Mouse (Mus musculus): Measurements from ENCODE around the gene Npepps. TPM values are rescaled to one million over a fixed set of nuclear protein-coding genes. Genes with fewer than 3 reads are reported as not detected.
A peak's percentile ranks its signal among the peaks of the same experiment; 100 is the strongest.
"Not testable (repeated sequence)": the region's sequence is repeated elsewhere in the genome, so short reads cannot be mapped to it uniquely, and the experiment has no call there.

Gene Npepps
- 10 to 100 TPM; 78.1 to 82.3 (median 79.1) TPM for total RNA-seq (2022)

DNA sequence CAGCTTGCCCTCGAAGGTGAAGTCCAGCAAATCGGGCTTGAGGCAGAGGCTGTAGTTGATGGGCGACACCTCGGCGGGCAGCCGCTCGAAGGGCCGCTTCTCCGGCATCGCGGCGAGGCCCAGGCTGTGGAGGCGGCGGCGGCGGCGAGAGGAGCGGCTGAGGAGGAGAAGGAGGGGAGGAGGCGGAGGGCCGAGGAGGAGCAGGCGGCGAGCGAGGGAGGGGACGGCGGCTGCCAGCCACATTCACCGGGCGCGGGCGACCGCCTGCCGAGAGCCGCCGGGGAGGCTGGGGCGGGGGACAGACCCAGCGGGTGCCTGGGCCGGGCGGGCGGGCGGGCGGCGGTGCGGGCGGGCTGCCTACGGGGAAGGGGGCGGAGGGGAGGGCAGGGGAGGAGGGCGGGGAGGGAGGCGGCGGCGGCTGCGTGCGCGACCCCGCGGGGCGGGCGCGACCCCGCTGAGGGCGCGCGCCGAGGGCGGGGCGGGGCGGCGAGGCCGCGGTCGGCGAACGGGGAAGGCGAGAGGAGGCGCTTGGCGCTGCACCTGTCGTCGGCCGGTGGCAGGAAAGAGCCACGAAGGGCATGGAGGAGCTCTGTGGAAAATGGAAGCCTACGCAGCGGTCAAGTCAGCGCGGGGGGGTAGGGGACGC is at the start of gene Npepps:
Gene Npepps (minus strand): TSS at position 423 of the 646 bp plus-strand sequence.
- DNase-seq (ENCODE audit: low spot score) = peak; percentile 48

DNA sequence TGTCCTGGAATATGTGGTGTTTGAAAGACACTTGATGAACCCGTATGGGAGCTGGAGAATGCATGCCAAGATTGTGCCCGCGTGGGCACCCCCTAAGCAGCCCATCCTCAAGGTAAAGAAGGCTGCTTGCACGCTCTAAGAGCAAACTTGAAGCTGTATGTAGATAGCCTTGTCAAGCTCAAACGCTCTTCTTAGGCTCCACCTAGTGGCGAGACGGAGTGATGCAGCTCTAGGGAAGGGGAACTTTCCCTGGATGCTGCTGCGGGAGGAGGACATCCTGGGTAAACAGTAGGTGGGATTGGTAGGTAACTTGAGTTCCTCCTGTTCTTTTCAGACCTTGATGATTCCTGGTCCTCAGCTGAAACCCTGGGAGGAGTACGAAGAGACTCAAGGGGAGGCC is 47.7 kb upstream of the Npepps start:
- peak; percentile 60 for DNase-seq (ENCODE audit: low spot score)

GRCm38 (mm10) chr11:97325224-97325623 is 44.8 kb upstream of the Npepps start:
- no peak for DNase-seq (ENCODE audit: low spot score)

- DNase-seq (ENCODE audit: low spot score) = not testable (repeated sequence)
Measured at GRCm38 (mm10) chr11:97321894-97322600, 41.6 kb upstream of the Npepps start.

GRCm38 (mm10) chr11:97321197-97321596 is 40.8 kb upstream of the Npepps start:
- DNase-seq (ENCODE audit: low spot score) = no peak

DNA sequence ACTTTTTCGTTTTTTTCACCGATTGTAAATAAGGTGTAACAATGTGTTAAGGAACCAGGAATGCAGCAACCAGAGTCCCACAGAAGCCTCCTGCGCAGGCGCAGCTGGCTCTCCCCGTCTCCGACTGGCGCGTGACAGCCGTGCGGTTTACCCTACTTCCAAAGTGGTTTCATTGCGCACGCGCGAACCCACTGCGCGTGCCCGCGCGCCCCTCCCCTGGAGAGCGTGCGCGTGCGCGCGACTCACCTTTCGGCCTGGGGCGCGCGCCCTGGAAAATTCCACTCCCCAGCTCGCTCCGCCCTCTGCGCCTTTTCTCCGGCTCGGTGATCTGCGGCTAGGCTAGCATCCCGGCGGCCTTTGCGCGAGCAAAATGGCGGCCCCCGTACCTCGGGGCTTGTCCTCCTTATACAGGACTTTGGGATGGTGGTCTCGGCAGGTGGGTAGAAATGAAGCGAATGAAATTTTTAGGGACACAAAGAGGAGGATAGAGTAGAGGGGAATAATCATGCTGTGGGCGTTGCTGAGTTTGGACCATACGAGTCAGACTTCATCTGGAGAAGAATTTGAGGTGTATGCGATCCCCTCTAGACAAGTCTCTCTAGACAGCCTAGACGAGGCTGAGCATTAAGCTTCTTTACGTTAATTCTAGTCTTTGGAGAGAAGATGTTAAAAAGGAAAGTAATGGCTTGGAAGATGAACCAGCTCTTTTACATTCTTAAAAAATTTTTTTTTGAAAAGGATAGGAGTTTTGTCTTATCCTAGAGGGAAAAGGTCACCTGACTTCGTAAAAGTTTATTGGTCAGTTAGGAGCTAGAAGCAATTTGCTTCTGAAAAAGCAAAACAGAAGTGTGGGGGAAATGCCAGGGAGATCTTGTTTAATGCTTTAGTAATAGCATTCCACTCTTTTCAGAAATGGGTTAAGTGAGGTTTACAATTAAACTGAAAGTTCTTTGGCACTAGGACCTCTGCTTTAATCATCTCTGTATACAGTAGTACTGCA is 35.4 kb upstream of the Npepps start, which contains the start of gene Mrpl45:
Gene Mrpl45 (plus strand): TSS at position 213 of the 1,000 bp plus-strand sequence.
- DNase-seq (ENCODE audit: low spot score) = peak; percentile 98

GRCm38 (mm10) chr11:97314751-97315503 is 34.5 kb upstream of the Npepps start:
- DNase-seq (ENCODE audit: low spot score) = no peak

GRCm38 (mm10) chr11:97314110-97314509 is 33.7 kb upstream of the Npepps start:
- no peak for DNase-seq (ENCODE audit: low spot score)

GRCm38 (mm10) chr11:97312871-97313270 is 32.4 kb upstream of the Npepps start:
- not testable (repeated sequence) for DNase-seq (ENCODE audit: low spot score)

DNA sequence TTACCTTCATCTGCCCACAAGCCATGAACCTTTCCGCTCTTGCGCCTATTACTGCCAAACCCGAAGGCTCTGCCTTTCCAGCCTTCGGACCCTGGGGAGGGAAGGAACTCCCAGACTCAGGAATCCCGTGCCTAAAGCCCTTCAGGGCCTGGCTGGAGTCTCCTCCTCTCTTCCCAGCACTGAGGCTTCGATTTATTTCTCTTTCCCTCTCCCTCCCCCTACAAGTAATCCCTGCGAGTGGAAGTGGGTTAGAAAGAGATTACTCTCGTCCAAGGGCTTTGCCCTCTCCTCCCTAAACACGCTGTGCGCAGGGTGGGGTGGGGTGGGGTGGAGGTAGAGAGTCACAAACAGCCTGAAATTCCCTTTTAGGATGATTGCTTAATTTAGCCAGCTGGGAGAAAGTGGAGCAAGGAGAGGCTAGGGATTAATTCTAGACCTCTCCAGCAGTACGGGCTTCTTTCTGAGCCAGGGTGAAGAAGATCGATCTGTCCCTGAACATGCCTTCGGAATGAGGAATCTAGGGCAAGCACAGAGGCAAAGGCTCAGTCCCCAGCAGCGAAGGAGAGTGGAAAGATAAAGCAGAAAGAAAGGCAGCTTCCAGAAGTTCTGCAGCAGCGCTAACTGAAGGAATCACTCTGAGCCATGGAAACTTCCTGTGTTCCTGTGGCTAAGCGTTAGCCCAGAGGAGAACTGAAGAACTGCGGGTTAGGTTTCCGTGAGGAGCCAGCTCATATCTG is 30.6 kb upstream of the Npepps start:
- DNase-seq (ENCODE audit: low spot score) = peak; percentile 46

GRCm38 (mm10) chr11:97309911-97310571 is 29.6 kb upstream of the Npepps start:
- DNase-seq (ENCODE audit: low spot score) = peak; percentile 87

DNA sequence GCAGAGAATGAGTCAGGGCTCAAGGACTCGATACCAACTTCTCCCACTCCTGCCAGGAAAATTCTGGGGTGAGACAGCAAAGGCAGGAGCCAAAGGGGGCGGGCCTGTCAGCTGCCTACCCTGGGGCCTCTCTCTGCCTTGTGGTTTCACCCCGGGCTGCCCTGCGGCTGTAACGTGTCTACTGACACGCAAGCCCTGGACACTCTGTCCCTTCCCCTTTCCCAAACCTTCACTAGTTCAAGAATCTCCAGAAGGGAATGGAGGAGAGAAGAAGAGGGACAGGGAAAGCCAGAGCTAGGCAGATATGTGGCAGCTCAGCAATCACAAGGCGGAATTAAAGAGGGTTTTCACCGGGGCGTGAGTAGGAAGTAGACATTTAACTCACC is 29.0 kb upstream of the Npepps start:
- DNase-seq (ENCODE audit: low spot score) = peak; percentile 91

GRCm38 (mm10) chr11:97308806-97309450 is 28.5 kb upstream of the Npepps start:
- DNase-seq (ENCODE audit: low spot score) = no peak

- DNase-seq (ENCODE audit: low spot score) = peak; percentile 52
Measured at GRCm38 (mm10) chr11:97307294-97308069, 27.0 kb upstream of the Npepps start.

- no peak for DNase-seq (ENCODE audit: low spot score)
Measured at GRCm38 (mm10) chr11:97304631-97305030, 24.2 kb upstream of the Npepps start.

- DNase-seq (ENCODE audit: low spot score) = peak; percentile 89
Measured at GRCm38 (mm10) chr11:97302231-97302781, 21.9 kb upstream of the Npepps start.

- no peak for DNase-seq (ENCODE audit: low spot score)
Measured at GRCm38 (mm10) chr11:97301406-97301805, 21.0 kb upstream of the Npepps start.

DNA sequence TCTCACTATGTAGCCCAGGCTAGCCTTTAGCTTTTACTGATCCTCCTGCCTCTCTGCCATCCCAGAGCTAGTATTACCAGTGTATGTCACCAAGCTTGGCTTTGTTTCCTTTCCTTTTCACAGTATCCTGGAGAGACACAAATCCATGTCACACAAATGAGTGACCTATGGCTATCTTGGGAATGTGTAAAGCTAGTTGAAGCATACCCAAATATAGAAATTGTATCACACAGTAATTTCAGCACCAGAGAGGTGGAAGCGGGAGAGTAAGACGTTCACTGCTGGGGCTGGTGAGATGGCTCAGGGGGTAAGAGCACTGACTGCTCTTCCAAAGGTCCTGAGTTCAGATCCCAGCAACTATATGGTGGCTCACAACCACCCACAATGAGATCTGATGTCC is 19.5 kb upstream of the Npepps start:
- no peak for DNase-seq (ENCODE audit: low spot score)
